Mouse (Mus musculus): Measurements from ENCODE around the gene Nhlrc1. TPM values are rescaled to one million over a fixed set of nuclear protein-coding genes. Genes with fewer than 3 reads are reported as not detected.

Nhlrc1 gene
- polyA plus RNA-seq (2012; rRNA removed): 8.0 and 8.4 TPM in 2 replicates

DNA sequence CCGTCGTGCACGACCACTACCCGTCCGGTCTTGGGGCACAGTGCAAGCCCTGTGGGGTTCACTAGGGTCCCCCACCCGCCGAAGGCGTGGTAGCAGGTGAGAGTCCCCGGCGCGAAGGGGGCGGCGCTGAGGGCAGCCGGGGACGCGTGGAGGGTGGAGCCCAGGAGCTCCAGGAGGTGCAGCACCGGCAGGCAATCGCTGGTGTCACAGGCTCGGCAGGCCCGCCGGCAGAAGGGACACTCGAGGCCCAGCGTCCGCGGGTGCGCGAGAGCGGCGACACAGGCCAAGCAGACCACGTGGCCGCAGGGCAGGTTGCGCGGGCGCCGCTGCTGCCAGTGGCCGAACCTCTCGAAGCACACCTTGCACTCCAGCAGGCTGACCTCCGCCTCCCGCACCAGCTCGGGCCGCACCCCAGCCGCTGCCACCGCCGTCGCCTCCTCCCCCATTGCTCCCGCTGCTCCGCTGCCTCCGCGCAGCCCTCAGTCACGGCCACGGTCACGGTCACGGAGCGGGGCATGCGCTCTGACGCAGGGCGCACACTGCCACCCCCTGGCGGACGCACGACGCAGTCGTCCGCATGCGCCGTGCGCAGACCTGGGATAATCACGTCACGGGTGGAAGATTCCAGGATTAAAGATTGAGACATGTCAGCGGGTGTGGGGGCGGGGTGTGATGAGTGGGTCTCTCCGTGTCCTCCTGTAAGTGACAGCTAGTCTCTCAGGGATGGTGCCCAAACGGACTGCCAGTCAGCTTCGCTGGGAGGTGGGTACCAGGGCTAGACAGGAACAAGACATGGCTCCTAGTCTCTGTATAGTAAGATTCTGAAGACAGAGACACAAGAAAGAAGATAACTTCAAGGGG, at the start of gene Nhlrc1:
Gene Nhlrc1, minus strand, starts transcription at position 517 of the 861 bp plus-strand sequence.

DNA sequence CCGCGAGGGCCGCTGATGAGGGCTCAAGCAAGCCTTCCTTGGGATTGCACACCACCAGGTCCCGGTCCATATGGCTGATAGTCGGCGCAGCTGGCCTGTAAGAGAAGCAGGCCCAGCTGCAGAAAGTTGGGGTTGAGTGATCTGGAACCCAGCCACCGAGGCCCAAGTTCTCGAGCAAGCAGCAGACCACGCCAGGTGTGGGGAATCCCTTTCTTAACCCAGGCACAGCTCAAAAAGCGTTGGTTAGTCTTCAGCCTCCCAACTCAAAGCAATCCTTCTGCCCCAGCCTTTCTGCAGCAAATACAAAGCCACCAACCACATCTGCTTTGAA, 29.9 kb upstream of the Nhlrc1 start, which contains the start of gene Tpmt:
Gene Tpmt, minus strand, starts transcription at position 121 of the 331 bp plus-strand sequence.

DNA sequence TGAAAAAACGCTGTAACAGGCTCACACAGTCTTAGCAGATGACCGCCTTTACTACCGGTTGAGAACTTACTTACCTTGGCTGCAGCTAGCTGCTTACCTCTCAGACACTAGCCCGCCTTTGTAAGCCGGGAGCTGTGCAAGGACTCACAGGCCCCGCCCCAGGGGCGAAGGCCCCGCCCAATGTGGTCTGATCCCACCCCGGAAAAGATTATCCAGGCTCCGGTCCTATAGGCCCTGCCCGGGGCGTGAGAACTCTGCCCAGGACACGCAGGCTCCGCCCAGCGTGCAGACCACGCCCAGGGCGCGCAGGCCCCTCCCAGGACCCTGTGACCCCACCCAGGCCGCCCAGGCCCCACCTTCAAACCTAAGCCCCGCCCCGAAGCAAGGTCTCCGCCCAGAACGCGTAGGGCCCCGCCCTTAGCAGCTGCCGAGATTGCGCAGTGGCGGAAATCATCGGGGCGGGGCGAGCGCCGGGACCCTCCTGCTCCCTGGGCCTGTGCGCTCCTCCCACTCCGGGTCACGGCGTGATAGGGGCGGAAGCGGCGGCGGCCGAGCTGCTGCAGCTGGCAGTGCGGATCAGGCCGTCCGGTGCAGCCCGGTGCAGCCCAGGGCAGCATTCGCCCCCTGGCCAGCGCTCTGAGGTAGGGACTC, 28.5 kb upstream of the Nhlrc1 start, which contains the start of gene Kdm1b:
Gene Kdm1b, plus strand, starts transcription at position 470 of the 651 bp plus-strand sequence.

Other genes with a start within 250 kb of the Nhlrc1 start
- gene Kif13a, start 85.0 kb downstream of the Nhlrc1 start, polyA plus RNA-seq (2012; rRNA removed): 19.7 and 23.0 TPM in 2 replicates
- 18.2 and 20.0 TPM in 2 replicates for gene Kdm1b, start 28.6 kb upstream of the Nhlrc1 start, polyA plus RNA-seq (2012; rRNA removed)
- gene Tpmt, start 29.9 kb upstream of the Nhlrc1 start, polyA plus RNA-seq (2012; rRNA removed): 14.3 and 16.3 TPM in 2 replicates
- 77.4 and 79.0 TPM in 2 replicates for gene Dek, start 91.4 kb upstream of the Nhlrc1 start, polyA plus RNA-seq (2012; rRNA removed)
- gene Rnf144b, start 107.8 kb upstream of the Nhlrc1 start, polyA plus RNA-seq (2012; rRNA removed): 1.2 and 2.4 TPM in 2 replicates

All from central nervous system, embryonic 14 days (tissue).